Mouse (Mus musculus): ENCODE results near the gene Il25. TPM values are rescaled to one million over a fixed set of nuclear protein-coding genes. Genes with fewer than 3 reads are reported as not detected.
A peak's percentile ranks its signal among the peaks of the same experiment; 100 is the strongest.
"Not testable (repeated sequence)": the region's sequence is repeated elsewhere in the genome, so short reads cannot be mapped to it uniquely, and the experiment has no call there.

Gene Il25
- total RNA-seq, 2 experiments from 2014 or later, result not detected

- no peak for DNase-seq
- intact Hi-C loops (cut with DNase I), result no loop called here
- H3K27ac ChIP-seq, result no peak overlapping the region
- H3K4me3 ChIP-seq, result no peak overlapping the region
- no peak for TF ChIP-seq CTCF (IDR thresholded peaks at IDR 0.05)
Measured at GRCm38 (mm10) chr14:54961487-54961886, 29.0 kb downstream of the Il25 start.

- Histone ChIP-seq H3K27ac (no peak overlapping the region), H3K4me3 (no peak overlapping the region)
- intact Hi-C loops (cut with DNase I), result no loop called here
- no peak for DNase-seq
- TF ChIP-seq CTCF (IDR thresholded peaks at IDR 0.05), result no peak
Measured at GRCm38 (mm10) chr14:54962714-54963113, 30.2 kb downstream of the Il25 start.

GRCm38 (mm10) chr14:54963727-54964126, 31.2 kb downstream of the Il25 start:
- no peak for DNase-seq
- Histone ChIP-seq H3K4me3 (no peak overlapping the region), H3K27ac (no peak overlapping the region)
- TF ChIP-seq CTCF (IDR thresholded peaks at IDR 0.05), result no peak
- intact Hi-C loops (cut with DNase I), result no loop called here

GRCm38 (mm10) chr14:54965044-54965443, 32.5 kb downstream of the Il25 start:
- intact Hi-C loops (cut with DNase I), result no loop called here
- no peak for DNase-seq
- no peak for TF ChIP-seq CTCF (IDR thresholded peaks at IDR 0.05)
- H3K27ac ChIP-seq, result no peak overlapping the region
- no peak overlapping the region for H3K4me3 ChIP-seq

- Histone ChIP-seq H3K27ac (no peak overlapping the region), H3K4me3 (no peak overlapping the region)
- intact Hi-C loops (cut with DNase I), result no loop called here
- DNase-seq, result no peak
- no peak for TF ChIP-seq CTCF (IDR thresholded peaks at IDR 0.05)
Measured at GRCm38 (mm10) chr14:54965631-54966030, 33.1 kb downstream of the Il25 start.

- intact Hi-C loops (cut with DNase I), result no loop called here
- Histone ChIP-seq H3K27ac (no peak within 1 kb of the TSS), H3K4me3 (no peak within 1 kb of the TSS)
- no peak for DNase-seq
- no peak for TF ChIP-seq CTCF (IDR thresholded peaks at IDR 0.05)
Measured at GRCm38 (mm10) chr14:54966320-54966977, 34.0 kb downstream of the Il25 start, which contains the start of gene Myh6. Myh6 (minus strand) TSS chr14:54966927.

GRCm38 (mm10) chr14:54967874-54968273, 35.4 kb downstream of the Il25 start:
- no peak for TF ChIP-seq CTCF (IDR thresholded peaks at IDR 0.05)
- no peak for DNase-seq
- H3K4me3 ChIP-seq, result no peak overlapping the region
- no peak overlapping the region for H3K27ac ChIP-seq
- intact Hi-C loops (cut with DNase I), result no loop called here

GRCm38 (mm10) chr14:54968344-54968743, 35.8 kb downstream of the Il25 start:
- no peak for TF ChIP-seq CTCF (IDR thresholded peaks at IDR 0.05)
- no peak for DNase-seq
- Histone ChIP-seq H3K4me3 (no peak overlapping the region), H3K27ac (no peak overlapping the region)
- intact Hi-C loops (cut with DNase I), result no loop called here

GRCm38 (mm10) chr14:54972786-54973185, 40.3 kb downstream of the Il25 start:
- DNase-seq; H3K27ac ChIP-seq; H3K4me3 ChIP-seq; intact Hi-C loops (cut with DNase I): not testable (repeated sequence)

GRCm38 (mm10) chr14:54974068-54974791, 41.7 kb downstream of the Il25 start:
- no peak for TF ChIP-seq CTCF (IDR thresholded peaks at IDR 0.05)
- DNase-seq, result no peak
- Histone ChIP-seq H3K27ac (no peak overlapping the region), H3K4me3 (no peak overlapping the region)
- intact Hi-C loops (cut with DNase I), result no loop called here

GRCm38 (mm10) chr14:54976633-54977032, 44.1 kb downstream of the Il25 start, which contains the start of gene Gm17428:
Gm17428 (plus strand) TSS chr14:54976933.
- no peak for TF ChIP-seq CTCF (IDR thresholded peaks at IDR 0.05)
- H3K4me3 ChIP-seq, result no peak within 1 kb of the TSS
- intact Hi-C loops (cut with DNase I), result loop anchor here (2.0 kb wide), 1 partner anchor 54 kb away; no protein-coding TSS in a partner anchor
- H3K27ac ChIP-seq, result no peak within 1 kb of the TSS
- DNase-seq, result no peak

- TF ChIP-seq CTCF (IDR thresholded peaks at IDR 0.05), result no peak
- no peak for DNase-seq
- no peak overlapping the region for H3K4me3 ChIP-seq
- no peak overlapping the region for H3K27ac ChIP-seq
- intact Hi-C loops (cut with DNase I), result no loop called here
Measured at GRCm38 (mm10) chr14:54978664-54979063, 46.2 kb downstream of the Il25 start.

GRCm38 (mm10) chr14:54981934-54982333, 49.4 kb downstream of the Il25 start:
- no peak for TF ChIP-seq CTCF (IDR thresholded peaks at IDR 0.05)
- DNase-seq, result no peak
- intact Hi-C loops (cut with DNase I), result no loop called here
- H3K4me3 ChIP-seq, result no peak overlapping the region
- H3K27ac ChIP-seq, result no peak overlapping the region

Small RNA genes lying within 50 kb of the gene (microRNA-seq; reads per million reads assigned to microRNA genes)
- gene Mir208a, result 36.1 reads per million, percentile 25 among the genes with 10 or more reads in this experiment
- gene Mir208b, result 1,261 reads per million, percentile 79 among the genes with 10 or more reads in this experiment

Other genes with a start within 250 kb of the Il25 start
- gene 1700123O20Rik, start 246.5 kb upstream of the Il25 start, total RNA-seq (2021), result 10 to 100 TPM in 1 of 2 experiments, 1 to 10 TPM in 1; 7.0 to 11.0 TPM
- 10 to 100 TPM; 75.5 to 81.7 TPM for gene Acin1, start 245.8 kb upstream of the Il25 start, total RNA-seq (2021)
- gene Gm29776, start 233.9 kb upstream of the Il25 start, total RNA-seq (2021), result not detected
- not detected for gene Cebpe, start 220.5 kb upstream of the Il25 start, total RNA-seq (2021)
- gene Slc7a8, start 150.7 kb upstream of the Il25 start, total RNA-seq (2021), result 10 to 100 TPM; 21.4 to 23.6 TPM
- 1 to 10 TPM; 1.0 to 5.0 TPM for gene Rnf212b, start 118.6 kb upstream of the Il25 start, total RNA-seq (2021)
- 1 to 10 TPM; 3.0 to 5.2 TPM for gene Homez, start 61.7 kb upstream of the Il25 start, total RNA-seq (2021)
- gene Ppp1r3e, start 55.1 kb upstream of the Il25 start, total RNA-seq (2021), result 1 to 10 TPM; 2.6 to 3.5 TPM
- gene Bcl2l2, start 49.3 kb upstream of the Il25 start, total RNA-seq (2021), result 10 to 100 TPM; 23.1 to 26.8 TPM
- 1 to 10 TPM in 1 of 2 experiments, under 1 TPM in 1; 0.56 to 4.4 TPM for gene Gm20521, start 49.3 kb upstream of the Il25 start, total RNA-seq (2021)
- 10 to 100 TPM; 52.5 to 63.3 TPM for gene Pabpn1, start 40.2 kb upstream of the Il25 start, total RNA-seq (2021)
- gene Slc22a17, start 19.6 kb upstream of the Il25 start, total RNA-seq (2021), result 1 to 10 TPM; 1.0 to 1.4 TPM
- 1 to 10 TPM; 1.1 to 1.4 TPM for gene Efs, start 6.6 kb upstream of the Il25 start, total RNA-seq (2021)
- gene Cmtm5, start 3.6 kb downstream of the Il25 start, total RNA-seq (2021), result under 1 TPM in 1 of 2 experiments, not detected in 1; 0.25 TPM
- 100 to 1,000 TPM; 109 to 348 TPM for gene Myh6, start 34.2 kb downstream of the Il25 start, total RNA-seq (2021)
- gene Gm17428, start 44.2 kb downstream of the Il25 start, total RNA-seq (2021), result not detected
- gene Myh7, start 61.9 kb downstream of the Il25 start, total RNA-seq (2021), result 1,000 to 10,000 TPM in 1 of 2 experiments, 100 to 1,000 TPM in 1; 520 to 1,662 TPM
- gene Ngdn, start 82.8 kb downstream of the Il25 start, total RNA-seq (2021), result 10 to 100 TPM; 18.1 to 19.9 TPM
- 1 to 10 TPM; 5.1 to 6.0 TPM for gene Zfhx2, start 159.6 kb downstream of the Il25 start, total RNA-seq (2021)
- 10 to 100 TPM; 12.6 to 14.3 TPM for gene Thtpa, start 162.1 kb downstream of the Il25 start, total RNA-seq (2021)
- 1 to 10 TPM; 5.3 to 6.0 TPM for gene Ap1g2, start 173.9 kb downstream of the Il25 start, total RNA-seq (2021)
- under 1 TPM in 1 of 2 experiments, not detected in 1; 0.08 TPM for gene Jph4, start 184.2 kb downstream of the Il25 start, total RNA-seq (2021)

Measured in gastrocnemius, adult 2 months (tissue).